Mouse (Mus musculus): ENCODE data around the gene Smarcb1.

GRCm38 (mm10) chr10:75949053-75950045, 27.9 kb upstream of the Smarcb1 start:
- no peak for TF ChIP-seq POLR2A (IDR thresholded peaks at IDR 0.05; ENCODE audit: low read depth, low read length)
- 0 out of 2 replicates have a peak, but pooled peaks have one; percentile 25 for TF ChIP-seq MAX (IDR thresholded peaks at IDR 0.05; ENCODE audit: low read length)
- no peak for TF ChIP-seq NELFE (IDR thresholded peaks at IDR 0.05; ENCODE audit: low read depth, low read length)
